Mouse (Mus musculus) embryonic stem cell, embryonic (primary cell): ENCODE measurements around the gene Cldn24.

Source experiments
- CTCF ChIA-PET, 4 experiments: fragments of 300-600 bp in 2 of 4; fragments of 350-600 bp in 2 of 4; sonication (Branson Sonifier 250); formaldehyde crosslinking; loops; one replicate each; lab custom pipeline; 2022; ENCODE audit warnings: inconsistent platforms in 2 of 4; lab: Charles Lee
- POLR2A ChIA-PET, 4 experiments: fragments of 300-600 bp in 2 of 4; fragments of 350-600 bp in 2 of 4; sonication (Branson Sonifier 250); formaldehyde crosslinking; loops; one replicate each; lab custom pipeline; 2022; ENCODE audit warnings: antibody characterized with exemption in 4 of 4, inconsistent platforms in 1 of 4; lab: Charles Lee

Cldn24 gene

GRCm38 (mm10) chr8:47821843-47822242, at the start of gene Cldn24:
Gene Cldn24 (plus strand): TSS chr8:47822143.
- CTCF ChIA-PET: no interaction called here
- POLR2A ChIA-PET: interaction anchor here in 1 of 4 experiments (1.1 kb wide), 1 partner anchor 107 kb away, joined by 3 read pairs; the partner anchor contains the start of gene Cdkn2aip

- ChIA-PET POLR2A (interaction anchor here in 1 of 4 experiments (1.6 kb wide), 1 partner anchor 10 kb away, joined by 4 read pairs; no protein-coding TSS in a partner anchor), CTCF (no interaction called here)
Observed at GRCm38 (mm10) chr8:47772986-47773385, 49.0 kb upstream of the Cldn24 start.

- POLR2A ChIA-PET: interaction anchor here in 3 of 4 experiments (0.6 to 1.8 kb wide), 5 partner anchors 9 to 69 kb away, joined by 3 to 5 read pairs (median 4); no protein-coding TSS in a partner anchor
- CTCF ChIA-PET: interaction anchor here in 1 of 4 experiments (0.7 kb wide), 1 partner anchor 34 kb away, joined by 3 read pairs; no protein-coding TSS in a partner anchor
Observed at GRCm38 (mm10) chr8:47777415-47777814, 44.5 kb upstream of the Cldn24 start.

- ChIA-PET POLR2A (interaction anchor here in 3 of 4 experiments (1.2 to 1.7 kb wide), 3 partner anchors 11 to 105 kb away, joined by 3 to 4 read pairs (median 3); no protein-coding TSS in a partner anchor), CTCF (interaction anchor here in 1 of 4 experiments (1.0 to 1.2 kb wide), 2 partner anchors 31 to 37 kb away, joined by 3 to 5 read pairs; no protein-coding TSS in a partner anchor)
Observed at GRCm38 (mm10) chr8:47779589-47779988, 42.4 kb upstream of the Cldn24 start.

GRCm38 (mm10) chr8:47781881-47782280, 40.1 kb upstream of the Cldn24 start:
- POLR2A ChIA-PET: interaction anchor here in 1 of 4 experiments (1.1 kb wide), 1 partner anchor 12 kb away, joined by 3 read pairs; no protein-coding TSS in a partner anchor
- CTCF ChIA-PET: interaction anchor here in 1 of 4 experiments (0.9 kb wide), 1 partner anchor 234 kb away, joined by 3 read pairs; no protein-coding TSS in a partner anchor

GRCm38 (mm10) chr8:47783544-47783943, 38.4 kb upstream of the Cldn24 start:
- ChIA-PET CTCF (interaction anchor here in 1 of 4 experiments (0.6 kb wide), 1 partner anchor 1224 kb away, joined by 4 read pairs; no protein-coding TSS in a partner anchor), POLR2A (no interaction called here)

DNA sequence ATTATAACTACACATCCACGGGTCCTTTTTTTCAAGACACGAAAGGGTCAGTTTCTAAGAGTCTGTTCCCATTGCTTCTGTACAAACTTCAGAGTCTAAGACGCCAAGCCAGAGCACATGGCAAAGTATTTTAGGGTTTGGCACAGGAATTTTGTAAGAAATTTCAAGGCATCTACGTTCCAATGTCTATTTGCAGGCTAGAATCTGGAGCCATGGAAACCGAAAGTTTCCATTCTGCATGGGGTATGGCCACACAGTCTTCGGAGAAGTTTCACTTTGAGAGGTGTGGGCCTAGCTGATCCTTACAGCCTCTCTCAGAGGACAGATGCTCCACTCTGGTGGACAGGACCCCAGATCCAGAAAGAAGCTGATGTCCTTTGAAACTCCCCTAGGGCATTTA, 38.0 kb upstream of the Cldn24 start:
- ChIA-PET POLR2A (interaction anchor here in 1 of 4 experiments (1.0 kb wide), 1 partner anchor 31 kb away, joined by 3 read pairs; no protein-coding TSS in a partner anchor), CTCF (no interaction called here)

GRCm38 (mm10) chr8:47784436-47784835, 37.5 kb upstream of the Cldn24 start:
- POLR2A ChIA-PET: interaction anchor here in 1 of 4 experiments (1.0 kb wide), 1 partner anchor 31 kb away, joined by 3 read pairs; no protein-coding TSS in a partner anchor

GRCm38 (mm10) chr8:47786323-47786722, 35.6 kb upstream of the Cldn24 start:
- CTCF ChIA-PET: no interaction called here
- POLR2A ChIA-PET: no interaction called here

More at GRCm38 (mm10) chr8:47784436-47784835, 37.5 kb upstream of the Cldn24 start:
- CTCF ChIA-PET: no interaction called here

DNA sequence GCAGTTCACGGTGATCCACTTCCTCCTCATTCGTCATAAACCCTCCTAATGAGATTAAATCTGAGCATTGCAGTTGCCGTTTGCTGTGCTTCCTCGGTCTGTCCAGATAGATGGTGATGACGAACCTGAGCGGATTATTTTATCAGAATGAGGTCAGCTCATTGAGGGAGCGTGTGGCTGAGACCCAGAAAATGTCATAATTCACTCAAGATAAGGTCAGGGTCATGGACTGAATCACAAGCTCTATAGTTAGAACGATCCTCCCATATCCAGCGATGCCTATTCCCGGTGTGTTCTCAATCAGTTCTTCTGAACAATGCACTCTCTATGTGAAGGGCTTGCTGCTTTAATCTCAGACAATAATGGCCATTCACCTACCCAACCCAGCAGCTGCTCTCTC, 34.2 kb upstream of the Cldn24 start:
- CTCF ChIA-PET: interaction anchor here in 1 of 4 experiments (0.9 kb wide), 1 partner anchor 56 kb away, joined by 3 read pairs; no protein-coding TSS in a partner anchor
- POLR2A ChIA-PET: interaction anchor here in 1 of 4 experiments (1.0 kb wide), 1 partner anchor 18 kb away, joined by 3 read pairs; no protein-coding TSS in a partner anchor

DNA sequence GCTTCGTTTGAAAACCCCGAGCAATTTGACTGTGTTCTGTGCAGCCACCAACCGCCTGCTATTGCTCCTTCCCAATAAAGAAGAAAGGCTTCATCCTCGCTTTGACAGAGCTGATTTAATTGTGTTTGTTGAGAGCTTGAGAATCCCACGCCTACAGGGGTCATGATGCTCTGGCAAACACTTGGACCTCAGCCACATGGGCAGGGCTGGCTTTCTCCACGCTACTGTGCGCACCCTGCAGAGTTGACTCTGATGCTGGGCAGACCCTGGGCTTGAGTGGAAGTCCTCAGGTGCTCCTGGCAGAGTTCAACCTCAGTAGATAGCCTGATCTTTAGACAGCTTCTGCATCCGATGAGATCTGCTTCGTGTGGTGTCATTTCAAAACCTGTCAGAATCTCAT, 30.0 kb upstream of the Cldn24 start:
- ChIA-PET CTCF (no interaction called here), POLR2A (interaction anchor here in 1 of 4 experiments (1.0 kb wide), 1 partner anchor 30 kb away, joined by 3 read pairs; no protein-coding TSS in a partner anchor)

DNA sequence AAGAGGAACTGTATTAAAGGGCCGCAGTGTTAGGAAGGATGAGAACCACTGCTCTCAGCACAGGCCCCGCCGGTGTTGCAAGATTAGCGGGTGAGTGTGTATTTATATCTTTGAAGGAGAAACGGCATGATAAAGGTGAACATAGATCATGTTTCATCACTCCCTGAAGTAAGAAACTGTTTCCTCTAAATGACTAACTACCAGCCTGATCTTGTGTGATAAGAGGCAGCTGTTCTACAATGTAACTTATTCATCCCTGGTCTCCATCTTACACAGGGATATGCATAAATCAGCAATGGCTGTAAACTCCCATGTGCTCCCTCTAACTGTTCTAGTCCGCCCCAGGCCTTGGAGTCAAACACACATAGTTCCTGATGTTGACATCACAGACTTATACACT, 22.5 kb upstream of the Cldn24 start:
- POLR2A ChIA-PET: no interaction called here
- CTCF ChIA-PET: no interaction called here

- CTCF ChIA-PET: no interaction called here
Observed at GRCm38 (mm10) chr8:47802349-47802748, 19.6 kb upstream of the Cldn24 start.

GRCm38 (mm10) chr8:47804262-47804661, 17.7 kb upstream of the Cldn24 start:
- ChIA-PET POLR2A (interaction anchor here in 2 of 4 experiments (0.6 to 0.7 kb wide), 2 partner anchors 14 to 219 kb away, joined by 3 read pairs; no protein-coding TSS in a partner anchor), CTCF (interaction anchor here in 2 of 4 experiments (0.7 to 1.0 kb wide), 2 partner anchors 30 to 45 kb away, joined by 3 to 7 read pairs; no protein-coding TSS in a partner anchor)

More at GRCm38 (mm10) chr8:47802349-47802748, 19.6 kb upstream of the Cldn24 start:
- POLR2A ChIA-PET: no interaction called here

DNA sequence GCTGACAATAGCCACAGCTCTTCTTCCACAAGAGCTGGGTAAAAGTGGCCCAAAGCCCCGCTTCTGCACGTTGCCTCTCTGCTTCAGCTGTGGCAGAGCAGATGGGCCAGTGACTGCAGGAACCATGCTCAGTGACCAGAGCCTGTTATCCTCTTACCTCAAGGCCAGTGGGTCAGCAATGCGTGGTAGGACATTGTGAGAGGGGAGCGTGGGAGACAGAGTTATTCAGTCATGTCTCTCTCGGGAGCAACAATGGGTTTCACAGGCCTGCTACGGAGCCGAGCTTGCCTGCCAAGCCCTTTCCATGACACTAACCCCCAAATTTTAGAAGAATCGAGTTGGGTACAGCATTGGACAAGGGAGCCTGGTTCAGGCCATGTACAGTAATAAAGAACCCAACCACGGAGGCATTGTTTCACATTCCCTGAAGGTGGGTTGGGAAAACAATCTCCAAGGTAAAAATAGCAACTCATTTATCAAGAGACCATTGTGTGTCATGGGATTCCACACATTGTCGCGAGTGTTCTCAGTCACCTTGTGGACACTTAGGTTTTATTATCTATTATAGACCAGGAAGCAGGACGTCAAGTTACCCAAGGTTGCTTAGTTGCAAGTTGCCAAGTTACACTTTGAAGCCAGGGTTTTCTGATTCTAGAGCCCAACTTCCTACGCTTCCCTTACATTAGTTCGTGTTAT, 11.8 kb upstream of the Cldn24 start:
- CTCF ChIA-PET: interaction anchor here (0.6 to 1.5 kb wide), 7 partner anchors 30 to 394 kb away, joined by 3 to 7 read pairs (median 3); no protein-coding TSS in a partner anchor
- POLR2A ChIA-PET: interaction anchor here in 1 of 4 experiments (1.7 kb wide), 1 partner anchor 10 kb away, joined by 3 read pairs; no protein-coding TSS in a partner anchor

- POLR2A ChIA-PET: interaction anchor here in 2 of 4 experiments (0.6 to 1.7 kb wide), 4 partner anchors 10 to 101 kb away, joined by 3 read pairs; no protein-coding TSS in a partner anchor
- CTCF ChIA-PET: interaction anchor here (0.6 to 1.5 kb wide), 8 partner anchors 31 to 206 kb away, joined by 3 to 7 read pairs (median 3); no protein-coding TSS in a partner anchor
Observed at GRCm38 (mm10) chr8:47810666-47811015, 11.3 kb upstream of the Cldn24 start.

- POLR2A ChIA-PET: interaction anchor here in 2 of 4 experiments (0.6 to 1.7 kb wide), 5 partner anchors 9 to 102 kb away, joined by 3 read pairs; no protein-coding TSS in a partner anchor
- CTCF ChIA-PET: interaction anchor here (0.6 to 1.5 kb wide), 6 partner anchors 32 to 205 kb away, joined by 3 read pairs; no protein-coding TSS in a partner anchor
Observed at GRCm38 (mm10) chr8:47811221-47811620, 10.7 kb upstream of the Cldn24 start.

GRCm38 (mm10) chr8:47819034-47819433, 2.9 kb upstream of the Cldn24 start:
- POLR2A ChIA-PET: interaction anchor here in 1 of 4 experiments (0.6 kb wide), 1 partner anchor 215 kb away, joined by 4 read pairs; no protein-coding TSS in a partner anchor
- CTCF ChIA-PET: no interaction called here
